Mouse (Mus musculus) heart, embryonic 14.5 days (tissue): ENCODE data around the gene Ppp1r1b. TPM values are rescaled to one million over a fixed set of nuclear protein-coding genes. Genes with fewer than 3 reads are reported as not detected.

Source experiments
- ATAC-seq: fragments of 200-750 bp; cut with Nextera tagmentation; 2 replicates; pipeline ENCODE4 v1.8.0; 2017; ENCODE audit warnings: low read depth, moderate TSS enrichment; ENCODE audit not compliant: insufficient number of reproducible peaks, insufficient read depth, low FRiP score
- H3K27ac ChIP-seq, 2 experiments: fragments of 200-500 bp in 1 of 2; fragments of 300-500 bp in 1 of 2; sonication (generic) in 1 of 2; replicated peaks in 1 of 2; 2 replicates each; pipeline ENCODE4 v1.5.1; 2012 to 2014; ENCODE audit warnings: low read depth in 2 of 2, low read length in 2 of 2, control low read depth in 1 of 2, mild to moderate bottlenecking in 1 of 2, mixed read lengths in 1 of 2; ENCODE audit not compliant: control insufficient read depth in 1 of 2, insufficient read depth in 1 of 2
- H3K27me3 ChIP-seq: fragments of 300-500 bp; sonication (generic); 2 replicates; pipeline ENCODE4 v1.6.1; 2014; ENCODE audit warnings: mild to moderate bottlenecking, low read length, control low read depth; ENCODE audit not compliant: control insufficient read depth, insufficient read depth
- H3K36me3 ChIP-seq: fragments of 300-500 bp; sonication (generic); 2 replicates; pipeline ENCODE4 v1.6.1; 2014; ENCODE audit warnings: mild to moderate bottlenecking, control low read depth, low read length, mixed read lengths; ENCODE audit not compliant: control insufficient read depth, insufficient read depth
- H3K4me1 ChIP-seq, 2 experiments: fragments of 200-500 bp in 1 of 2; fragments of 300-500 bp in 1 of 2; sonication (generic) in 1 of 2; 2 replicates each; pipeline ENCODE4 v1.6.1; 2012 to 2014; ENCODE audit warnings: low read length in 2 of 2, control low read depth in 1 of 2, mixed read lengths in 1 of 2; ENCODE audit not compliant: control insufficient read depth in 2 of 2, insufficient read depth in 2 of 2
- H3K4me2 ChIP-seq: fragments of 300-500 bp; sonication (generic); 2 replicates; pipeline ENCODE4 v1.6.1; 2014; ENCODE audit warnings: mild to moderate bottlenecking, low read length
- H3K4me3 ChIP-seq, 2 experiments: fragments of 200-500 bp in 1 of 2; fragments of 300-500 bp in 1 of 2; sonication (generic) in 1 of 2; 2 replicates each; pipeline ENCODE4 v1.5.1; 2012 to 2014; ENCODE audit warnings: low read length in 2 of 2, mild to moderate bottlenecking in 2 of 2, control low read depth in 1 of 2, low read depth in 1 of 2, moderate library complexity in 1 of 2; ENCODE audit not compliant: control insufficient read depth in 1 of 2, insufficient read depth in 1 of 2
- H3K9ac ChIP-seq: fragments of 300-500 bp; sonication (generic); 2 replicates; pipeline ENCODE4 v1.6.1; 2014; ENCODE audit warnings: mild to moderate bottlenecking, low read length
- H3K9me3 ChIP-seq: fragments of 300-500 bp; sonication (generic); 2 replicates; pipeline ENCODE4 v1.6.1; 2016; ENCODE audit warnings: low read length, control low read depth; ENCODE audit not compliant: control insufficient read depth
- WGBS: fragments of 180-500 bp; shearing (Covaris S2); extraction: QIAGEN DNeasy Blood & Tissue Kit; methylation state at CpG from one replicate; pipeline ENCODE4 v1.1.7; 2014; 5-methylcytosine and 5-hydroxymethylcytosine counted together
- polyA plus RNA-seq: library from polyadenylated mRNA; unstranded; fragments of >200 nt; fragmentation: Nextera tagmentation; extraction: Ambion mirVana; gene quantifications from 2 replicates; pipeline ENCODE4 v1.2.1, GENCODE M21; 2014

The Ppp1r1b gene
- polyA plus RNA-seq, 1 experiment from 2014 or later: 42.2 TPM

DNA sequence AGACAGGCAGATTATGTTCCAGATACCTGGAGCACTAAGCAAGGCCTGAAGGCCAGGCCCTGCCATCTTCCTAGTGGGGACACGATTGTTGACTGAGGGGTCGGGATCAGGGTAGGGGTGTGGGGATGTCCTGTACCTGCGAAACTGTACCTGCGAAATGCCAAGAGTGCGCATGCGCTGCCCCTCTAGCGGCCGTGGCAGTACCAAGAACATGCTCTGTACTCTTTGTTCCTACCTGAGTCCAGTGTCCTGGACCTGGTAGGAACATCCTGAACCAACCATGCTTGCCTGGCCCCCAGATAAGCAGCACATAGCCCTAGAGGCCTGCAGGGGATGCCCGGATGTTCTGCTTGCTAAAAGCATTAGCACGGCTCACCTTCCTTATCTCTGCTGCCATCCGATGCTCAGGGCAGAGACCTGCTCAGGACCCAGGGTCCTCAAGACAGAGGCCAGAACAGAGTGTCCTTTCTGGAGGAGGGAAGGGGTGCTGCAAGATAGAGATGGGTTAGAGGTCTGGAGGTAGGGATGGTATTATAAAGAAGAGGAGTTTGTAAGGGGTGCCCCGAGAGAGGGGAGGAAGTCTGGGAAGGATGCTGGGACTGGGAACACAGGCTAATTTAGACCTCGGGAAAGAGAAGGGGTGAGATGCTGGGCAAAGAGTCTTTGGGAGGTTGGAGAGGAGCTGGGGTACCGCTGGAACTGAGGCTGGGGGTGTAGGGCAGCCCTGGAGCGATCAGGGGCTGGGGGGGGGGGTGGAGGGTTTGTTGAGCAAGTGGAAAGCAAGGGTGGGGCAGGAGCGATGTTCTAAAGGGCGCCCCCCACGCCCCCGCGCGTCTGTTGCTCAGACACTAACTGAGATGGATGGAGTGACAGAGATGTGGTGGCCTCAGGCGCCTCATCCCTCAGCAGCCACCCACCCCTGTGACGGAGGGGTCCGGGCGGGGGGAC lies 37.7 kb downstream of the Ppp1r1b start, which contains the start of gene Pnmt:
Pnmt (plus strand) TSS at position 813 of the 948 bp plus-strand sequence.
- peak within 1 kb of the TSS; percentile 73 for H3K4me2 ChIP-seq
- H3K27me3 ChIP-seq: peaks cover 12% of the 10 kb centered on the region; the same call in 1 of the 2 replicates
- peak within 1 kb of the TSS in 1 of 2 experiments; percentile 91; a peak in 2 of 4 replicates for H3K27ac ChIP-seq
- WGBS: 47% methylated on average over 25 of the region's 25 CpGs
- no peak for ATAC-seq
- H3K9ac ChIP-seq: peak within 1 kb of the TSS; percentile 89
- H3K4me1 ChIP-seq: peaks cover 42 to 66% of the 10 kb centered on the region in 2 experiments
- peaks cover 1% of the 10 kb centered on the region for H3K36me3 ChIP-seq
- no peaks in the 10 kb centered on the region for H3K9me3 ChIP-seq
- H3K4me3 ChIP-seq: 0 out of 4 replicates have a peak within 1 kb of the TSS, but pooled peaks of 1 of the 2 experiments have one; percentile 53

DNA sequence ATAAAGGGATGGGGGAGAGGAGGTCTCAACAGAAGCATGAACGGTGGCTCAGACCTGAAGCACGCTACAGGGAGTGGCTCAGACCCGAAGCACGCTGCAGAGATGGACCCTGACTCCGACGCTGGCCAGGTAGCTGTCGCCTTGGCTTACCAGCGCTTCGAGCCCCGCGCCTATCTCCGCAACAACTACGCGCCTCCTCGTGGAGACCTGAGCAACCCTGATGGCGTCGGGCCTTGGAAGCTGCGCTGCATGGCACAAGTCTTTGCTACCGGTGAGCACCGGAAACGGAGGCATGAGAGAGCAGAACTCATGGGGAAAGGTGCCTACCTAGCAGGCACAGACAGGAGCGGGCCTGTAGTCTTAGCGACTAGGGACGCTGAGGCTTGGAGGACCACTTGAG lies 38.4 kb downstream of the Ppp1r1b start:
- 16% methylated on average over 24 of the region's 24 CpGs for WGBS
- H3K27me3 ChIP-seq: peaks cover 12% of the 10 kb centered on the region; the same call in 1 of the 2 replicates

GRCm38 (mm10) chr11:98387056-98387577 lies 38.9 kb downstream of the Ppp1r1b start:
- no peak overlapping the region for H3K27ac ChIP-seq
- WGBS: 54% methylated on average over 14 of the region's 14 CpGs
- H3K4me2 ChIP-seq: no peak overlapping the region; the same call in 1 of the 2 replicates
- peak overlapping the region; percentile 25; the same call in 1 of the 2 replicates for H3K9ac ChIP-seq
- H3K4me1 ChIP-seq: peaks cover 51 to 77% of the 10 kb centered on the region in 2 experiments
- no peaks in the 10 kb centered on the region for H3K9me3 ChIP-seq
- no peaks in the 10 kb centered on the region for H3K36me3 ChIP-seq
- H3K27me3 ChIP-seq: peaks cover 12% of the 10 kb centered on the region; the same call in 1 of the 2 replicates
- ATAC-seq: no peak
- no peak overlapping the region for H3K4me3 ChIP-seq

More for the DNA sequence above, 38.4 kb downstream of the Ppp1r1b start:
- Histone ChIP-seq H3K27ac (no peak overlapping the region), H3K36me3 (no peaks in the 10 kb centered on the region), H3K4me1 (peaks cover 45 to 72% of the 10 kb centered on the region in 2 experiments), H3K4me3 (no peak overlapping the region), H3K9me3 (no peaks in the 10 kb centered on the region), H3K9ac (peak overlapping the region; percentile 89; the same call in 1 of the 2 replicates), H3K4me2 (peak overlapping the region; percentile 73)
- ATAC-seq: no peak

- no peaks in the 10 kb centered on the region for H3K9me3 ChIP-seq
- H3K4me1 ChIP-seq: peaks cover 57 to 84% of the 10 kb centered on the region in 2 experiments
- no peak overlapping the region for H3K9ac ChIP-seq
- H3K4me3 ChIP-seq: no peak overlapping the region
- 71% methylated on average over 10 of the region's 10 CpGs for WGBS
- H3K27ac ChIP-seq: no peak overlapping the region
- ATAC-seq: no peak
- H3K4me2 ChIP-seq: no peak overlapping the region
- no peaks in the 10 kb centered on the region for H3K36me3 ChIP-seq
- peaks cover 12% of the 10 kb centered on the region; the same call in 1 of the 2 replicates for H3K27me3 ChIP-seq
Measured at GRCm38 (mm10) chr11:98388282-98388681, 40.1 kb downstream of the Ppp1r1b start.

DNA sequence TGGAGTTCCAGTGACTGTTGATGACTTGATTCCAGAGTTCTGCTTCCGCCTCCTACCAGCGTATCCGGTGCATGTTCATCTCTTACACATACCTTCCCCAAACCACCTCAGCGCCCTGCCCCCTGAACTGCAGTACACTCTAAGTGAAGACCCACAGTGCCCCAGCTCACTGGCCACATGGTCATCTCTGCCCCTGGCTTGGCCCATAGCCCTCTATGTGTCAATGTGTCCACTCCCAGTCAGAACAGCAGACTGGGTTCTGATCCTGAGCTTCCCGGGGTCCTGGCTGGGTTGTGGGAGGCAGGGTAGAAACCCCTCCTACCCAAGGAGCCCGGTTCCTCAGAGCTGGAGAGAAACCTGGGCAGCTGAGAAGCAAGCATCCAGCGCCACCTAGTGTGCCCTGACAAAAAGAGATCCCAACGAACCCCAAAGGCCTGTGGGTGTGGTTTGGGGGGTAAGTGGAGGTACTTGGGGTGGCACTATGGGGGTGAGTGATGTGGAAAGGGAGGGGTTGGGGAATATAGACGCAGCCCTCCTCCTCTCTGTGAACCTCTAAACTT lies 41.1 kb downstream of the Ppp1r1b start:
- H3K4me1 ChIP-seq: peaks cover 62 to 88% of the 10 kb centered on the region in 2 experiments
- no peaks in the 10 kb centered on the region for H3K9me3 ChIP-seq
- WGBS: 18% methylated on average over 9 of the region's 9 CpGs
- ATAC-seq: no peak
- no peaks in the 10 kb centered on the region for H3K36me3 ChIP-seq
- peaks cover 12% of the 10 kb centered on the region; the same call in 1 of the 2 replicates for H3K27me3 ChIP-seq
- H3K27ac ChIP-seq: no peak overlapping the region
- no peak overlapping the region for H3K4me2 ChIP-seq
- peak overlapping the region; percentile 40; the same call in 1 of the 2 replicates for H3K9ac ChIP-seq
- H3K4me3 ChIP-seq: no peak overlapping the region

DNA sequence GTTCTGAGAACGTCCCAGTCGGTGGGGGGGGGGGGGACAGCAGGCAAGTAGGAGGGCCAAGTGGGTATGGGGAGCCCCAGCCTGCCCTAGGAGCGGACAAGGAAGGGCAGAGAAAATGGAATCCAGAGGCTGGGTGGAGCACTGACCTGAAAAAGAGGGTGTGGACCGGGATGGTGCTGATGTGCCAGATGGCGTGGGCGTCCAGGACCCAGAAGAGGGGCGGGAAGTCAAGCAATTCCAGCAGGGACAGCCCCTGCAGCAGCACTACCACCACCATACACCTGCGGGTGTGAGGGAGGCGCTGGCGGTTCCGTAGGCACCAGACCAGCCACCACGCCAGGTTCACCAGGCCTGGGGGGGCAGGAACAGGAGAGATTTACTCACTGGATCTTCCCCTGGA lies 41.9 kb downstream of the Ppp1r1b start:
- 0 out of 2 replicates have a peak overlapping the region, but pooled peaks have one; percentile 21 for H3K9ac ChIP-seq
- H3K36me3 ChIP-seq: no peaks in the 10 kb centered on the region
- no peak for ATAC-seq
- peaks cover 60 to 85% of the 10 kb centered on the region in 2 experiments for H3K4me1 ChIP-seq
- H3K9me3 ChIP-seq: no peaks in the 10 kb centered on the region
- WGBS: 76% methylated on average over 12 of the region's 12 CpGs
- H3K4me3 ChIP-seq: no peak overlapping the region
- peaks cover 12% of the 10 kb centered on the region; the same call in 1 of the 2 replicates for H3K27me3 ChIP-seq
- H3K4me2 ChIP-seq: no peak overlapping the region
- H3K27ac ChIP-seq: no peak overlapping the region

DNA sequence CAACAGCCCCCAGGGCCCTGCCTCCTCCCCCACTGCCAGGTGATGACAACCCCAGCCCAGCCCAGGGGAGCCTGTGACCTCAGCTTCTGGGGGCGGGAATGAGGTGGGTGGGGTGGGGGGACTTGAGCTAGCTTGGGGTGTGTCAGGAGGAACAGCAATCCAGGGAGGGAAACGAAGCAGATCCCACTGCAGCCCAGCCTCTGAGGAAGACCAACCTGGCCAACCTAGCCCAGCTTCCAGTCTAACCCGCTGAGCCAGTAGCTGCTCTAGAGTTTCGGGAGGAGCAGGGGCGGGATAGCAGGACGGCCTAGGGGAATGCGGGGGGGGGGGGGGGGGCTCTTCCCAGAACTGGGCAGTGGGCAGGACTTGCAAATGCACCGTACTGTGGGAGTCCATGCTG lies 43.8 kb downstream of the Ppp1r1b start:
- Histone ChIP-seq H3K4me1 (peaks cover 56 to 73% of the 10 kb centered on the region in 2 experiments), H3K4me2 (peak overlapping the region; percentile 41; the same call in 1 of the 2 replicates), H3K27ac (peak overlapping the region; percentile 88 to 99), H3K4me3 (no peak overlapping the region), H3K9ac (peak overlapping the region; percentile 64; the same call in 1 of the 2 replicates), H3K9me3 (no peaks in the 10 kb centered on the region), H3K27me3 (peaks cover 9% of the 10 kb centered on the region; the same call in 1 of the 2 replicates), H3K36me3 (no peaks in the 10 kb centered on the region)
- ATAC-seq: no peak
- WGBS: 8% methylated on average over 7 of the region's 8 CpGs
